Mouse (Mus musculus) spleen, postnatal 10 days (tissue): ENCODE data around the gene G430095P16Rik.

Experiments used
- DNase-seq, 2 experiments: peaks; one replicate each; pipeline ENCODE4 v3.0.0; 2021 to 2022; ENCODE audit warnings: low spot score in 2 of 2

The G430095P16Rik gene

DNA sequence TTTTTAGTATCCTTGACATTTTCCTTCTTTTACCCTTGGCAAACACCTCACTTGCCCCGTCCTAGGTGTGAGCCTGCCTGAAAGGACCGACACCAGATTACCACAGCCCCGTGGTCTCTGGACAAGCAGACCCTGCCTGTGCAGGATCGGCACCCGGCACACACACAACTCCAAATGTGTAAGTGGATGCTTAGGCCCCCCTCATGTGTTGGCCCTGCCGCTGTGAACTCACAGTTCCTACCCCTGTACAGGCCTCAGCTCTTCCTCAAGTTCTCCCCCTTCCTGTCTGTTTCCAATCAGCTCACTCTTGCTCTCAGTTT is 317 bp upstream of the G430095P16Rik start:
- no peak for DNase-seq

DNA sequence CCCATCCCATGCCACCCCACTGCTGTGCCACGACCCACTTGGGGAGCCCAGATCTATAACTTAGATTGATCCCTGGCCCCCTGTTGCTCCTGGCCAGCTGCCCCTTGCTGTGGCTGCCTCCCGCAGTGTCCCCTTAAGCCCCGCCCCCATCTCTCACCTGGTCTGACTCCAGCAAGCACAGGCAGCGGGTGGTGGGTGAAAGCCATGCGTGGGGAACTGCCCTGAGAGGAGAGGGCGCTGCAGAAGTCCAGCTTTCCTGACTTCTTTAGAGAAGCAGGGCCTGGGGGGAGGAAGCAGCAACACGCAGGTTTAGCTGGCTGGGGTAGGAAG is 729 bp downstream of the G430095P16Rik start:
- DNase-seq = peak; percentile 76 to 81

DNA sequence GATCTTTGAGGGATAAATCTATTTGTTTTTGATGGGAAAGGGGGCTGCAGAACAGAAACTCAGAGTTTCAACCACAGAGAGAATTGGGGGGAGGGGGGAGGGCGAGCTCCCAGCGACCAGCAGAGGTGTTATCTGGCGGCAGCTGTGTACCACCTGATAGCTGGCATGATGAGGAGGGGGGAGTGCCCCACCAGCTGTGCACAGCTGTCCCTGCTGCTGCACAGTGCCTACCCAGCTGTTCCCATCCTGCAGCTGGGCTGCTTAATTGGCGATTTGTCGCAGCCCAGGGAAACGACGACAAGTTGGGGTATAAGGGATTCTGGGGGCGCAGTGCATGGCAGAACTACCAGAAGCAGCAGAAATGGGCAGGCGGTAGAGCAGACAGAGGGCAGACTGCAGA is 1.9 kb downstream of the G430095P16Rik start:
- peak in 1 of 2 experiments; percentile 52 for DNase-seq

GRCm38 (mm10) chr8:84725246-84725940 is 2.6 kb downstream of the G430095P16Rik start:
- DNase-seq = peak in 1 of 2 experiments; percentile 38

GRCm38 (mm10) chr8:84725941-84726259 is 3.1 kb downstream of the G430095P16Rik start:
- peak in 1 of 2 experiments; percentile 53 for DNase-seq

DNA sequence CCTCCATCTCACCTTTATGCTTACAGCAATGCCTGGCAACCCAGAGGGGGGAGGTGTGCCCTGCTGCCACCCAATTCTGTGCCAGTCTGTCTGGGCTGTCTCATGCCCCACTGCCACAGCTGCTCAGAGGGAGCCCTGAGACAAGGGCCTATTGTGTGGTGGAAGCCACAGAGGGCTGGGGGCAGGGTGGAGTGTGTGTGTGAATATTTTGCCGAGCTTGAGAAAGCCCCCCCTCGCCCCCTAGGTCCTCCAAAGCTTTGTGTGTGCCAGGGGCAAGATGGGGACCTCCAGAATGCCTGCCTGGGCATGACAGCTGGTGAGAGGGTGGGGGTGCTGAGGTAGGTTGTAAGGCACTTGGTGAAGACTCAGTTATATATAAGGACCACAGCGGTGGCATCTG is 5.7 kb downstream of the G430095P16Rik start:
- no peak for DNase-seq

GRCm38 (mm10) chr8:84729921-84730362 is 7.1 kb downstream of the G430095P16Rik start:
- DNase-seq = no peak

DNA sequence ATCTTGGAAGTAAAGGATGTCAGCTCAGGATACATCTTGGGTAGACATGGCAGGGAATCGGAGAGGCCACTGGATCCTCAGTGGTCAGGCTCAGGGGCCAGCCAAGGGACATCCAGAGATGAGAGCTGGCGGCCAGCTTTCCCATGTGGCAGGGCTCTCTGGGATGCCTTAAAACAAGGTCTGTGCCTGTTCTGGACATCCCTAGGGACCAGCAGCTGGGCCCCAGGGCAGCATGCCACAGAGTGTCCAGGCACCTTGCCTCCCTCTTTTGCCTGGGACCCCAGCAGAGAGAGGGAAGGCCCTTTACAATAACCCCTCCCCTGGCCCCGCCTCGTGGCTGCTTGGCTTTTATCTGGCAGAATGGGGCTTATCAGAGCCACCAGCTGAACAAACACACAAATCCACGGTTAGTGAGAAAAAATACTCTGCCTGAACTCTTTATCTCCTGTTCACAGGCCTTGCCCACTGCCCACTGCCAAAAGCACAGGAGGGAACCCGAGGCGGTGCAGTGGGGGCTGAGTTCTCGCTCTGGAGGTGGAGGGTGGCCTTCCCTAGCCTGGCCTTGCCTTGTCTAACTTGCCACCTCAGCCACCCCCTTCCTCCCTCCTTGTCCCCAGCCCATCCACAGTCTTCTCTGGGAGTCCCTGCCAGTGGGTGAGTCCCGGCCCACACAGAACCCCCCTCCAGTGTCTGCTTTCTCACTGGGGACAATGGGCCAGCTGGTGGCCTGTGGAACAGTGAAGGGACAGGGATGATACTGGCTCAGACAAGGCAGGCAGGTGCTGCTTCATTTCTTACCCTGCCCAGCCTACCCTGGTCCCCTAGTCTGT is 7.9 kb downstream of the G430095P16Rik start:
- DNase-seq = peak; percentile 79 to 84

GRCm38 (mm10) chr8:84731371-84732177 is 8.8 kb downstream of the G430095P16Rik start:
- DNase-seq = peak; percentile 40 to 58

- no peak for DNase-seq
Observed at GRCm38 (mm10) chr8:84732545-84732944, 9.7 kb downstream of the G430095P16Rik start.

- no peak for DNase-seq
Observed at GRCm38 (mm10) chr8:84732996-84733395, 10.2 kb downstream of the G430095P16Rik start.

DNA sequence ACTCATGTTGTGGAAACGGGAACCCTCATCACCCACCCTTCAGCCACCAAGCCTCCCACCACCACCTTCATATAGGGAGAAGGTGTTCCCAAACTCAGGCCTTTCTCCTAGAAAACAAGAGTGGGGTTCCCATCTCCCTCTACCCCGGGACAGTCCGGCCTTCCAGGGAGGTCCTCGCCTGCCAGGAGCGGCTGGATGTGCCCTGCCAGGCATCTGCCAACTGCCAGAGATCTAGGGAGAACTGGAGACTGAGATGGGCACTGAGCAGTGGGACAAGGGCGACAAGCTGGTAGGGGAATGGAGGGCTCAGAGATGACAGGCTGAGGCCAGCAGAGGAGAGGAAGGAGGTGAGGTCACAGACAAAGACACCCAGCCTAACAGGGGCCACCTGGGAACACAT is 11.2 kb downstream of the G430095P16Rik start:
- no peak for DNase-seq

DNA sequence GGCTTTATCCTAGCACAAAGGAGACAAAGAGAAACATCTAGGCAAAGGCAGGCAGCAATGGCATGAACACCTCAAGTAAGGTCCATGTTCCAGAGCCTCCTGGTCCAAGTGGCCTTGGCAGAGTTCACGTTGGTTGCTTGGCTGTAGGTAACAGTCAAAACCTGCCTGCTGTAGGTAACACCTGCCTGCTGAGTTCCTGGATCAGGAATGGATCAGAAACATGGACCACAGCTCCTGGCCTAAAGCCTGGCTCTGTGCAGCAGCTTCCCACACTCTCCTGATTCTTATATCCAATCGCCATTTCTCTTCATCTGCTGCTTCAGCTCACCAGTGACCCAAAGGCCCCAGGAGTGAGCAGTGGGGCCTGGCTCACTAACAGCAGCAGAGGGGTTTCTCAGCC is 11.9 kb downstream of the G430095P16Rik start:
- DNase-seq = no peak

GRCm38 (mm10) chr8:84735597-84735996 is 12.8 kb downstream of the G430095P16Rik start:
- no peak for DNase-seq

DNA sequence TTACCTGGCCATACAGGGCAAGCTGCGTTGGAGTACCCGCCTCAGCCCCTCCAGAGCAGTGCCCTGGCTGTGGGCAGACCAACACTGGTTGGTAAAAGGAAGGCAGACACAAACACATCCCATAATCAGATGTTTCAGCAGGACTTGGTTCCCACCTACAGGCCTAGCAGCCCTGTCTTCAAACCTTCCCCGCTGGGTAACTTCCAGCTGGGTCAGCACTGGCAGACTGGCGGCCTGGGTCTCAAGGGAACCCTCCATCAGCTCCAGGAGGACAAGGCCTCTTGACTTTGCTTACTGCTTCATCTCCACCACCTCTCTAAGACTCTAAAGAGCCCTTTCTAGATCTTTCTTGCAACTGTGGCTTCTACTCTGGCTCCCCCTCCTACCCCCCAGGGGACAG is 13.7 kb downstream of the G430095P16Rik start:
- no peak for DNase-seq

GRCm38 (mm10) chr8:84737608-84738007 is 14.8 kb downstream of the G430095P16Rik start:
- peak; percentile 83 to 90 for DNase-seq

- no peak for DNase-seq
Observed at GRCm38 (mm10) chr8:84738266-84738665, 15.5 kb downstream of the G430095P16Rik start.

GRCm38 (mm10) chr8:84738715-84739400 is 16.1 kb downstream of the G430095P16Rik start:
- DNase-seq = no peak

- DNase-seq = no peak
Observed at GRCm38 (mm10) chr8:84739401-84739742, 16.6 kb downstream of the G430095P16Rik start.

DNA sequence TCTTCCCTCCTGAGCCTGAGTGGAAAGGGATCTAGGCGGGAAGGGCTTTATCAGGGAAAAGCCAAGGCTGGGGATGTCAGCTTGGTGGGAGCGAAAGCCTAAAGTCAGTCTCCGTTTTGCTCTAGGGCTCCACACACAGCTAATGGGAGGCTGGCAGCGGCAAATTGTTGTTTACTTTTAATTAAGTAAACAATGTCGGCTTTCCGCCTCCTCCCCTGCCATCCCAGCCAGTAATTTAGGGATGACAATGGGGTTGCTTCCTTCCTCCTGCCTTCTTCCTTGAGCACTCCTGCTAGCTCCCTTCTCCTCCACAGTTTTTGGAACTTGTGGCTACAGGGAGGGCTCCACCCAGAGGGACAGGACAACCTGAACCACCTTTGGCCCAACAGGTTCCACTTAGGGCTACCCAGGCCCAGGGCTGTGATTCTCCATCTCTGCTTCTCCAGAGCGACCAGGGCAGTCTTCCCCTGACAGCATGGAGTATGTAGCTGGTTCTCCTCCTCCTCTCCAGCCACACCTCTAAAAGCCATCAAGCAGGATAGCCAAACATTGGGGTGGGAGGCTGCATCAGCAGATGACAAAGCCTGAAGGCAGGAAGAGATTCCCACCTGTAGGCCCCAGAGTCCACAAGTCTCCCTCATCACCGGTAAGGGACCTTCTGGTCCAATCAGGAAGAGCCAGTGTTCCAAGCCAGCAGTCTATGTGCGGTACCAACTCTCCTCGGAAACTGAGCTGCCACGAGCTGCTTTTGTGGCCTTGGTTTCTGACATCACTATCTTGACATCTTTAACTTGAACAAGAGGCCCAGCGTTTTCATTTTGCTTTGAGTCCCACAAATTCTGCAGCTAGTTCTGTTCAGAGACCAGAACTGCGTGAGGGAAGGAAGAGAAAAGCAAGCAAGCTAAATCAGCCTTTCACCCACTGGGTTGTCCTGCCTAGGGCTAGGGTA is 18.4 kb downstream of the G430095P16Rik start:
- DNase-seq = no peak
